Mouse (Mus musculus): Measurements from ENCODE around the gene Gm49486. TPM values are rescaled to one million over a fixed set of nuclear protein-coding genes. Genes with fewer than 3 reads are reported as not detected.

Gm49486 gene
- polyA plus RNA-seq, 1 experiment: 0.11 TPM

DNA sequence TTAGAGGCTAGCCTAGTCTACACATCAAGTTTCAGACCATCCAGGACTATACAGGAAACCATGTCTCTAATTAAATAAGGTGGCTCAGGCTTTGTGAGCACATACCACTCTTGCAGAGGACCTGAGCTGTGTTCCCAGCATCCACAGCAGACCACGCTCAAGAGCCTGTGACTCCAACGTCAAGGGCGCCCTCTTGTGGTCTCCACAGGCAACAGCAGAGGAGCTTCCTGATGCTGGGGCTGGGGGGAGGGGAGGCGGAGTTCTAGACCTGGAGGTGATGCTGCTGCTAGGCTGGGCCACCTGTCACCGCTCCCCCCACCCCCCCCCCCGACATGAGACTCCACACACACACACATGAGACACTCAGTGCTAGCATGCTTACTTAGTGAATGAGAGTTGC lies 51.0 kb downstream of the Gm49486 start:
- TF ChIP-seq CTCF (IDR thresholded peaks at IDR 0.05; ENCODE audit: insufficient read depth, low read length): peak; percentile 51
- no peak for TF ChIP-seq POLR2A (IDR thresholded peaks at IDR 0.05; ENCODE audit: borderline replicate concordance, extremely low read depth, low read depth, low read length)
- H3K4me1 ChIP-seq (ENCODE audit: control insufficient read depth, insufficient read depth, low read length): no peaks in the 10 kb centered on the region
- WGBS: 24% methylated on average over 6 of the region's 6 CpGs
- H3K4me3 ChIP-seq (replicated peaks; ENCODE audit: extremely low read depth, low read depth, low read length): no peak overlapping the region
- DNase-seq: no peak

- Histone ChIP-seq H3K4me3 (replicated peaks; ENCODE audit: extremely low read depth, low read depth, low read length) (no peak overlapping the region), H3K4me1 (ENCODE audit: control insufficient read depth, insufficient read depth, low read length) (no peaks in the 10 kb centered on the region)
- WGBS: 40% methylated on average over 5 of the region's 5 CpGs
- TF ChIP-seq CTCF (IDR thresholded peaks at IDR 0.05; ENCODE audit: insufficient read depth, low read length) (peak; percentile 45; the same call in 1 of the 2 replicates), POLR2A (IDR thresholded peaks at IDR 0.05; ENCODE audit: borderline replicate concordance, extremely low read depth, low read depth, low read length) (no peak)
- peak; percentile 40 for DNase-seq
These were observed 51.7 kb downstream of the Gm49486 start for GRCm38 (mm10) chr15:79280850-79281249.

GRCm38 (mm10) chr15:79281389-79281788 lies 52.2 kb downstream of the Gm49486 start:
- no peak overlapping the region for H3K4me3 ChIP-seq (replicated peaks; ENCODE audit: extremely low read depth, low read depth, low read length)
- peak; percentile 50 for DNase-seq
- no peak for TF ChIP-seq CTCF (IDR thresholded peaks at IDR 0.05; ENCODE audit: insufficient read depth, low read length)
- no peak for TF ChIP-seq POLR2A (IDR thresholded peaks at IDR 0.05; ENCODE audit: borderline replicate concordance, extremely low read depth, low read depth, low read length)
- WGBS: 48% methylated on average over 1 of the region's 1 CpGs
- no peaks in the 10 kb centered on the region for H3K4me1 ChIP-seq (ENCODE audit: control insufficient read depth, insufficient read depth, low read length)

- Histone ChIP-seq H3K4me3 (replicated peaks; ENCODE audit: extremely low read depth, low read depth, low read length) (no peak overlapping the region), H3K4me1 (ENCODE audit: control insufficient read depth, insufficient read depth, low read length) (no peaks in the 10 kb centered on the region)
- 66% methylated on average over 5 of the region's 5 CpGs for WGBS
- no peak for DNase-seq
- TF ChIP-seq POLR2A (IDR thresholded peaks at IDR 0.05; ENCODE audit: borderline replicate concordance, extremely low read depth, low read depth, low read length): no peak
These were observed 53.2 kb downstream of the Gm49486 start for GRCm38 (mm10) chr15:79282434-79282833.

DNA sequence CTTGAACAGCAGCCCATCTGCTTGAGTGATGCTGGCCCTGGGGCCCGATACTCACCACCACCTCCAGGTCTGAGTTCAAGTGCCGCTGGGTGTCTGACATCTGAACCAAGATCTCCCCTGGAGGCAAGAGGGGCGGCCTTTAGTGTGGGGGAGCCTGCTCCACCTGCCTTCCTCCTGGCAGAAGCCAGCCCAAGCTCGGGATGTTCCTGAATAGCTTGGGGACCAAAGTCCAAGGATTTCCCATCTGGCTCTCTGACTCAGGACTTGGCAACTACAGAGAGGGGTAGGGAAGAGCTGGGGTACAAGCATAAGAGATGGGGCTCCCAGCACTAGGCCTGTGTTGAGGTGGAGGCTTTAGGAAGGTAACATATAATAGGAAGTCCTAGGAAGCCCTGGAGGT lies 54.2 kb downstream of the Gm49486 start:
- TF ChIP-seq CTCF (IDR thresholded peaks at IDR 0.05; ENCODE audit: insufficient read depth, low read length): no peak
- no peak for TF ChIP-seq POLR2A (IDR thresholded peaks at IDR 0.05; ENCODE audit: borderline replicate concordance, extremely low read depth, low read depth, low read length)
- no peak for DNase-seq
- WGBS: 84% methylated on average over 4 of the region's 4 CpGs
- Histone ChIP-seq H3K4me1 (ENCODE audit: control insufficient read depth, insufficient read depth, low read length) (no peaks in the 10 kb centered on the region), H3K4me3 (replicated peaks; ENCODE audit: extremely low read depth, low read depth, low read length) (no peak overlapping the region)

- DNase-seq: no peak
- H3K4me3 ChIP-seq (replicated peaks; ENCODE audit: extremely low read depth, low read depth, low read length): no peak within 1 kb of the TSS
- WGBS: 79% methylated on average over 10 of the region's 10 CpGs
These were observed 56.2 kb downstream of the Gm49486 start, which contains the start of gene Baiap2l2 for GRCm38 (mm10) chr15:79285399-79285798. Gene Baiap2l2, minus strand, starts transcription at chr15:79285537.

GRCm38 (mm10) chr15:79286141-79286540 lies 57.0 kb downstream of the Gm49486 start:
- no peak for DNase-seq
- no peaks in the 10 kb centered on the region for H3K4me1 ChIP-seq (ENCODE audit: control insufficient read depth, insufficient read depth, low read length)
- 86% methylated on average over 7 of the region's 7 CpGs for WGBS
- TF ChIP-seq CTCF (IDR thresholded peaks at IDR 0.05; ENCODE audit: insufficient read depth, low read length): no peak
- no peak for TF ChIP-seq POLR2A (IDR thresholded peaks at IDR 0.05; ENCODE audit: borderline replicate concordance, extremely low read depth, low read depth, low read length)
- no peak overlapping the region for H3K4me3 ChIP-seq (replicated peaks; ENCODE audit: extremely low read depth, low read depth, low read length)

More at GRCm38 (mm10) chr15:79285399-79285798, 56.2 kb downstream of the Gm49486 start, which contains the start of gene Baiap2l2:
- no peak for TF ChIP-seq POLR2A (IDR thresholded peaks at IDR 0.05; ENCODE audit: borderline replicate concordance, extremely low read depth, low read depth, low read length)
- TF ChIP-seq CTCF (IDR thresholded peaks at IDR 0.05; ENCODE audit: insufficient read depth, low read length): no peak
- no peaks in the 10 kb centered on the region for H3K4me1 ChIP-seq (ENCODE audit: control insufficient read depth, insufficient read depth, low read length)

- 94% methylated on average over 7 of the region's 7 CpGs for WGBS
- DNase-seq: no peak
These were observed 57.9 kb downstream of the Gm49486 start for GRCm38 (mm10) chr15:79287091-79287490.

DNA sequence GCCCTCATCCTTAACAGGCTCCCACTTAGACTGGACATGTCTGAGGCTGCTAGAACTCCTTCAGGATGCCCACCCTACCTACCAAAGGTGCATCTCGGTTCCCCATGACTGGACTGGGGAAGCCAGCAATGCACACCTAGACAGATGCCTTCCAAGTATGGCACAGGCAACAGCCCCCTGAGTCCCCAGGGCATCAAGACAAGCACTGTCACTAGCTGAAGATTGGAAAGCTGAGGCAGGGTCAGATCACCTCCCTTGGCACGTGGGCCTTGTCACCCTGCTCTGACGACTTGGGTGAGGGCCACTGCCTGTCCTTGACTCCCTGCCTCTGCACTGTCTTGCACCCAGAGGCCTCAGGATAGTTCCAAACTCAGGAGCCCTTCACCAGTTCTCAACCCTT lies 59.2 kb downstream of the Gm49486 start:
- TF ChIP-seq CTCF (IDR thresholded peaks at IDR 0.05; ENCODE audit: insufficient read depth, low read length) (no peak), POLR2A (IDR thresholded peaks at IDR 0.05; ENCODE audit: borderline replicate concordance, extremely low read depth, low read depth, low read length) (no peak)
- H3K4me3 ChIP-seq (replicated peaks; ENCODE audit: extremely low read depth, low read depth, low read length): no peak overlapping the region
- H3K4me1 ChIP-seq (ENCODE audit: control insufficient read depth, insufficient read depth, low read length): no peaks in the 10 kb centered on the region
- DNase-seq: no peak
- WGBS: 78% methylated on average over 3 of the region's 3 CpGs

More at GRCm38 (mm10) chr15:79287091-79287490, 57.9 kb downstream of the Gm49486 start:
- no peaks in the 10 kb centered on the region for H3K4me1 ChIP-seq (ENCODE audit: control insufficient read depth, insufficient read depth, low read length)
- TF ChIP-seq POLR2A (IDR thresholded peaks at IDR 0.05; ENCODE audit: borderline replicate concordance, extremely low read depth, low read depth, low read length): no peak
- TF ChIP-seq CTCF (IDR thresholded peaks at IDR 0.05; ENCODE audit: insufficient read depth, low read length): no peak
- H3K4me3 ChIP-seq (replicated peaks; ENCODE audit: extremely low read depth, low read depth, low read length): no peak overlapping the region

GRCm38 (mm10) chr15:79289441-79289840 lies 60.2 kb downstream of the Gm49486 start:
- no peak for TF ChIP-seq POLR2A (IDR thresholded peaks at IDR 0.05; ENCODE audit: borderline replicate concordance, extremely low read depth, low read depth, low read length)
- no peak for TF ChIP-seq CTCF (IDR thresholded peaks at IDR 0.05; ENCODE audit: insufficient read depth, low read length)
- 88% methylated on average over 12 of the region's 12 CpGs for WGBS
- no peak for DNase-seq

More at GRCm38 (mm10) chr15:79289441-79289840, 60.2 kb downstream of the Gm49486 start:
- no peak overlapping the region for H3K4me3 ChIP-seq (replicated peaks; ENCODE audit: extremely low read depth, low read depth, low read length)
- no peaks in the 10 kb centered on the region for H3K4me1 ChIP-seq (ENCODE audit: control insufficient read depth, insufficient read depth, low read length)
